Mouse (Mus musculus): ENCODE measurements around the gene Hydin. TPM values are rescaled to one million over a fixed set of nuclear protein-coding genes. Genes with fewer than 3 reads are reported as not detected.

Hydin gene
- under 1 TPM; 0.05 to 0.07 TPM for total RNA-seq (2021)
- long read RNA-seq, experiment 1 = 0 reads
- long read RNA-seq, experiment 2, partial matches to known transcripts = 0 of 1 reads
- long read RNA-seq, experiment 2, other reads (novel, unspliced or antisense) = 1 of 1 reads

DNA sequence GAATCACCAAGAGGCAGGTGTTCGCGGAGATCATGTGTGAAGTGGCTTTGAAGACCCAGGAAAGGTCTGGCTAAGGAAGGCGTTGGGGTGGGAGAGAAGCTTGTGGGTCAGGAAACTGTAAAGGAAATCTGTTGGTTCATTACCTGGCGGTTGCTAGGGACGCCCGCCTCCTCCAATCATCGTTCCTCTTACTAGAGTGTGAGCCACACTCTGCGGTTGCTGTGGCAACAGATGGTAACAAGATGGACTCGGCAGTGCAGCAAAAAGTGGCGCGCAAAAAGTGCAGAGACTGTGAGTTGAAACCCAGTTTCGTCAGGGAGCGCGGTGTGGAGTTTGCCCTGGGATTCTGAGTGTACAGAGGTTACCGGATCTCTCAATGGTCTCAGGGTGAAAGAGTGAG lies at the start of gene Hydin:
Hydin (plus strand) TSS at position 237 of the 400 bp plus-strand sequence.
- intact Hi-C loops (cut with DNase I) = no loop called here
- DNase-seq = no peak

DNA sequence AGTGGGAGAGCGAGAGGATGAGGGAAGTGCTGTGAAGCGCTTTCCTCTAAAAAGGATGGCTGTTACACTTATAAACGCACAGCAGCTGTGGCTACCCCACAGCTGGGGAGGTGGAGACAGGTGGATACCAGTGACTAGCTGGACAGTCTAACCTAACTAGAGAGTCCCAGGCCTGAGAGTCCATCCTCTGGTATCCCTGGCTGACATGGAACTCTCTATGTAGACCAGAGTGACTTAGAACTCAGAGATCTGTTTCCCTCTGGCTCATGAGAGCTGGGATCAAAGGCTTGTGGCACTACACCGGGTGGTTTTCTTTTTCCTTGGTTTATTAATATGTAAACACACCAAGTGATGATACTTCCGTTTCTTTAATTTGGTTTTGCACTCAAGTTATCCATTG lies 49.6 kb upstream of the Hydin start:
- intact Hi-C loops (cut with DNase I) = no loop called here

DNA sequence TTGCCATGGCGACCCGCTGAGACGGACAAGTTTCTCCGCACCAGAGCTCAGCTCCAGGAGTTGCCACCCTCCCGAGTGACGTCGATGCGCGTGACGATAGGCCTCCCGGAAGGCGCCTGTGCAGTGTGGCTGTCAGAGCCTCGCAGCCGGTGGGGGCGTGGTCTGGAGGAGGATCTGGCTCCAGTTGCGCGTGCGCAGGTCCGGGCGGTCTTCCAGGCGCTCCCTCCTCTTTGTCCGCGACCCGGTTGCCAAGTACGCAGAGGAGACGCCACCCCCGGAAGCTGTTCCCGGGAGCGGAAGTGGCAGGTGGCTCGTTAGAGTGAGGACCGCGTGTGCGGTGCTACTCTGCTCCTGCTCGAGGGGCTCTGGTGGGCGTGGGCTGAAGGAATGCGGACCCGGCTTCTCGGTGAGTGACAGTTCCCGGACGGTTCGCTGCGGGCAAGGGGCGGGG lies 49.1 kb upstream of the Hydin start:
- DNase-seq = peak; percentile 99
- intact Hi-C loops (cut with DNase I) = no loop called here

More for the DNA sequence above, 49.6 kb upstream of the Hydin start:
- no peak for DNase-seq

DNA sequence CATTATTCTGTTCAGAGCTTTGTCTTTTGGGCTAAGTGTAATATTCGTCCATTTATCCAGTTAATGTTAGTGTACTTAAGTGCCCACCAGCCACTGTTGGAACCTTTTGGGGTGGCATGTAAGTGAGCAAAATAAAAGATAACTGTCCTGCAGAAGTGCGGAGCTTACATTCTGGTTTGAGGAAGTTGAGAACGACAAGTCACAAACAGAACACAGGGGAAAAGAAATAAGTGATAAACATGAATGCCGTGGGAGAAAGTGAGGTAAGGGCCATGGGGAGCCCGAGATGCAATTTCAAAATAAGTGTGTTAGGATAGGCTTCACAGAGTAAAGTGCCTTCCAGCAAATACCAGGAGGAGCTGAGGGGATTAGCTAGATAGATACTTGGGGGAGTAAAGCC lies 48.3 kb upstream of the Hydin start:
- intact Hi-C loops (cut with DNase I) = no loop called here
- DNase-seq = no peak

DNA sequence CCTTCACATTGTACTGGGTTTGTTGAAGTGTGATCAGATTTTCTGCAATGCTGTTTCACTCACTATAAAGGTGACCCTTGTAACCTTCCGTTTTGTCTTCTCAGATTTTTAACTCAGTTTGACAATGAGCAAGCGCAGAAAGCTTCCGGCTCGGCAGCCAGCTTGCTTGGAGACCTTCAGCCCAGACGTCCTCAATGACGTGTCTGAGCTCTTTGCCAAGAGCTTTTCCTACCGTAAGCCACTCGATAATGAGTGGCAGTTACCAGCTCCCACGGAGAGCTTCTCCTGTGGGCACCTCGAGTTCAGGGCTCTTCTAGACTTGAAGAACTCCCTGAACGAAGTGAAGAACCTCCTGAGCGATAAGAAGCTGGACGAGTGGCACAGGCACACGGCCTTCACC lies 45.8 kb upstream of the Hydin start:
- intact Hi-C loops (cut with DNase I) = no loop called here
- no peak for DNase-seq

DNA sequence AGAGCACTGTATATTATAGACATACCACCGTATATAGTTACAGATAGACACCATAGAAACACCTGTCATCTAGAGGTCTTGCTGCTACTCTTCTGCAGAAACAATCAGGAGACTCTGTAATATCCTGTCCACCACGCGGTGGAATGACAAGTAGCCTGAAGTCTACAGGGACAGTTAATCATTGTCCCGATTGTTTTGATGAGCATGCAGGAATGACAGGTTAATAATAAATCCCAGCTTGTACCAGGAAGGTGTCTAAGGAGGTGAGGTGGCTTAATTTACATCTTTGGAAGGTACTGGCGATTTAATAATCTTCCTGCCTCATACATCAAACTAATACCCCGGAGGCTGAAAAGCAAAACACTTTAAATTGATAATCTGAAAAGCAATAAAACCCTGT lies 36.0 kb upstream of the Hydin start:
- intact Hi-C loops (cut with DNase I) = no loop called here
- no peak for DNase-seq

DNA sequence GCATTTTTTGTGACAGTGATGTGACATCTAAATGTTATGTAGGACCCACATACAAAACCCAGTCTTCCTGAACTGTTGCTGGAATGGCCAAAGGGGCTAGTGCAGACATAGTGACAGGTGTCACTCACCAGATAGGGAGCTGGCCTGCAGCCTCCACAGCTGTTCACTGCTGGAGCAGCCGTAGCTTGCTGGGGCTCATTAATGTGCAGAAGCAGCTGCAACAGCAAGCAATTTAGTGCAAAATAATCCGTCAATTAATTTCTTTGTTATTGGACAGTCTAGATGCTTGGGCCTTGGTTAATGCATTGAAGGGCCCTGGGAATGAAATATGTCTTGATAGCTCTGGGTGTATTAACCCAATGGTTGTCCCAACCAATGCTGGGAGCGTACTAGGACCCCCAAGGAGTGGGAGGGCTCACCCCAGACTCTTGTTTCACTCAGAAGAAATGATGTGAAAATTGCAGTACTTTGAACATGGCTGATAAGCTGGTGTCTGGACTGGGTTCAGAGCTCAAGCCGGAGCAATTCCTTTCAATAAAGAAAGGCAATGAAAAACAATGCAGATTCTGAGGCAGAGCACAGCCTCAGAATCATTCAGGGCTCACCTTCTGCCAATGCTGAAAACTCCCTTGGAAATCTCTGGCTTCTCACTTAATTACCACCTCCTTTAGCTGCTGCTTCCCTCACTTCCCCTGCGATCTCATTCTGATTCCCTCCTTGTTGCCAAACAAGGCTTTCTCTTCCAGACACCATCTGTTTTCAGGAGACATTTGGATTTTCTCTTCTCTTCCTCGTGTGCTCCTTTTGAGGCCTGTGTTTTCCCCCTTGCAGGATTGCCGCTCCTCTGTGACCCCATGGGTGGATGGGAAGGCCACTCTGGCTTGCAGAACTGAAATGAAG lies 24.2 kb upstream of the Hydin start:
- no peak for DNase-seq
- intact Hi-C loops (cut with DNase I) = no loop called here

DNA sequence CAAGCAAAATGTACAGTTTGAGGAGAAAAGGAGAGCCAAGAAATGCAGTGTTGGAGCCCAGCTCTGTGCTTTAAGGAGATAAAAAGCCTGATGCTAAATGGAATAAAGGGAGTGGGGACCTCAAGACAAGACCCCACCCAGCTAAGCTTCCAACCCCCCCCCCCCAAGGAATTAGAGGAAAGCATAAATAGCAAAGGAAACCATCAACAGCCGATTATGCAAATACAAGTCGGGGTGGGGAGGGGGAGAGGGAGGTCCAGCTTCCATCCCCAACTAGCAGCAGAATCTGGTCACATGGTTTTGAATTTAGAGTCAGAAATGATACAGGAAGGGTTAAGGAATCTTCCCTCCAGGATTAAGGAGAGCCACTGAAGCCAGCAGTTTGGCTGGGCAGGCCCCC lies 22.2 kb upstream of the Hydin start:
- intact Hi-C loops (cut with DNase I) = no loop called here
- DNase-seq = no peak

DNA sequence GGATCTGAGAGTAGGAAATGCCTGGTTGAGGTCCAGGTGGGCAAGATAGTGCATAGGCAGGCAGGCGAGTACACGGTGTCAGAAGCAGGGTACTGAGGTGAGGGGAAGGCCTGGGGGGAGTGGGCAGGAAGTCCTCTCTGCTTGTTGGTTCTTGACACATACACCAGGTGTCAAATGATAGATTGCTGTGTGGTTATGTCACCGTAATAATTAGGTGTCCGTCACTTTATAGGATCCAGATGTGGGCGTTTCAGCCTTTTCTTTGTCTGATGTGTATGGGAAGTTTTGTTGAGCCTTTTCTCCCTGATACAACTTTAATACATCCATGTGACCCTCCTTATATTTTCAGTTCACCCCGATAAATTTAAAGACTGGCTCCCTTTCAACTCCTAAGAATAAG lies 19.5 kb upstream of the Hydin start:
- DNase-seq = no peak
- intact Hi-C loops (cut with DNase I) = no loop called here

DNA sequence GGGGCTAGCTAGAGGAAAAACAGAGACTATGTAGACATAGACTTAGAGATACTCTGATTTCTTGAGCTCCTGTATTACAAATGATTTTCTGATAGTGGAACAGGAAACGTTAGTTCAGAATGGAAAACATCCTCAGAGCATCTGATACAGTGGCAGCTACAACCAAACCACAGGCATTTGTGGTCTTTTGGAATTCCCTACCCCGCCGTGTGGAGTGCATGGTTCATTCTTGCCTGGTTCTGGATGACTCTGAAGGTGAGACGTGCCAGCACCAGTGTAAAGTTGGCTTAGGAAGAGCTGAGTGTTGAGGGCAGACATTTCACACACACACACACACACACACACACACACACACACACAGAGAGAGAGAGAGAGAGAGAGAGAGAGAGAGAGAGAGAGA lies 12.8 kb upstream of the Hydin start:
- DNase-seq = no peak
- intact Hi-C loops (cut with DNase I) = no loop called here

DNA sequence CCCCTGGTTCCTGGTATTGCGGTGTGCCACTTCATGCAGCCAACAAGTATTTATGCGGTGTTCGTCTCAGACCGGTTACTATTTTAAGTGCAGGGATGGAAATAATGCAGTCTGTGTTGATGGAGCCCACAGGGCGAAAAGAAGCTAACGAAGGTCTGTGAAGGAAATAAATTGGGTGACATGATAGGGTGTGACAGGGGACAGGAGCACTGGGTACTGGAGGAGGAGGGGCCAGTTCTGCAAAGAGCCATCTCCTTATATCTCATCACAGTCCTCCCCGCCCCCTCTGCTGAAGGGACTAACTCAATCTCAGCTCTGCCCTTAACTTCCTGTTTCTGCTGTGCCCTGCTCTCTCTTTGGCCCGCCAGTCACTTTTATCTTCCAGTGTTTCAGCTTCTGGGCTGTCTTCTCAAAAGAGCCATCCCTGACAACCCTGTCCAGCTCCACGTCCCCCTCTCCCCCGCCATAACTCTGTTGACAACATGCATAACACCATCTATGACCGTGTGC lies 926 bp upstream of the Hydin start:
- no peak for DNase-seq
- intact Hi-C loops (cut with DNase I) = no loop called here

DNA sequence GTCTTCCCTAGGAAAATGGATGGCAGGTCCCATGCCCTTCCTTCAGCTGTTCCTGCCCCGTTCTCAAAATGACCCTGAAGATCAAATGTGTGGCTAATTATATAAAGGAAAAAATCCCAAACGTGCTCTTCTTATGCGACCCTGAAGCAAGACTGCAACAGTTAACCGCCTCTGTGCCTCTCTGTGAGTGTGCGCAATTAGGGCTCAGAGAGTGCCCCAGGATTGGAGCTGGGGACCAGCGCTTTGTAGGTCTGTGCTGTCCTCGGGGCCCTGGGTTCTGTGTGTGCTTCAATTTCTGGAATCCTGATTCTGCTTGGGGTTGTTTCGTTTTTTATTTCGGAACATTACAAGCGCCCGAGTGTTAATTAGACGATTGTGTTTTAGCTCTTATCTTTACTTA lies 491 bp downstream of the Hydin start:
- intact Hi-C loops (cut with DNase I) = no loop called here
- no peak for DNase-seq

DNA sequence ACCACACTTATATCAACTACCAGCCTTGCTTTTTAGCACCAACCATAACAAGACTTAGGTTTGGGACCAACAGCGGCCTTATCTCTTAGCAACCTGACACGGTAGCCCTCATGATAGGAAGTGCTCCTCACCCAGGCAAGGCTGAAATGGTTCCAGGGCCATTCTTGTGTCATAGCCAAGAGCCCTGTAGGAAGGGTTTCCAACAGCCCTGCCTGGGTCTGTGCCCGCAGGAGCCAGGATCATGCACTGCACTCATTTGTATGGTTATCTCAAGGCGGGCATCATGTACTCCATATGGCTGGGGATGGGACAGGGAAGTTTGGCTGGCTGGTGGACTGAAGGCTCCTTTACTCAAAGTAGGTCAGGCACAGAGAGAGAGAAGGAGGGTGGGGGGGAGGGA lies 3.9 kb downstream of the Hydin start:
- intact Hi-C loops (cut with DNase I) = no loop called here
- DNase-seq = no peak

DNA sequence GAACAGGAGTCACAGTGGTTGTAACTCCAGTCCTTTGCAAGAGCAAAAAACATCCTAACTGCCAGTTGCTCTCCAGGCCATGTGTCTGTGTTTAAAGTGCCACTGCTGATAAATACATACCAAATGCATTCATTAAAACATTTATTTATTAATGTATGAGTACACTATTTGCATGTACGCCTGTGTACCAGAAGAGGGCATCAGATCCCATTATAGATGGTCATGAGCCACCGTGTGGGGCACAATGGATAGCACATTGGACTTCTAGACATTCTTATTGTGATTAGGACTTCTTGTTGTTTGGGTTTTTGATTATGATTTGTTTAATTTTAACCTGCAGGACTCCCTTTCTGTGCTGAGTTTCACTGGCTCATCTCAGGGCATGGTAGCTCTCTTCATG lies 6.6 kb downstream of the Hydin start:
- intact Hi-C loops (cut with DNase I) = no loop called here
- no peak for DNase-seq

DNA sequence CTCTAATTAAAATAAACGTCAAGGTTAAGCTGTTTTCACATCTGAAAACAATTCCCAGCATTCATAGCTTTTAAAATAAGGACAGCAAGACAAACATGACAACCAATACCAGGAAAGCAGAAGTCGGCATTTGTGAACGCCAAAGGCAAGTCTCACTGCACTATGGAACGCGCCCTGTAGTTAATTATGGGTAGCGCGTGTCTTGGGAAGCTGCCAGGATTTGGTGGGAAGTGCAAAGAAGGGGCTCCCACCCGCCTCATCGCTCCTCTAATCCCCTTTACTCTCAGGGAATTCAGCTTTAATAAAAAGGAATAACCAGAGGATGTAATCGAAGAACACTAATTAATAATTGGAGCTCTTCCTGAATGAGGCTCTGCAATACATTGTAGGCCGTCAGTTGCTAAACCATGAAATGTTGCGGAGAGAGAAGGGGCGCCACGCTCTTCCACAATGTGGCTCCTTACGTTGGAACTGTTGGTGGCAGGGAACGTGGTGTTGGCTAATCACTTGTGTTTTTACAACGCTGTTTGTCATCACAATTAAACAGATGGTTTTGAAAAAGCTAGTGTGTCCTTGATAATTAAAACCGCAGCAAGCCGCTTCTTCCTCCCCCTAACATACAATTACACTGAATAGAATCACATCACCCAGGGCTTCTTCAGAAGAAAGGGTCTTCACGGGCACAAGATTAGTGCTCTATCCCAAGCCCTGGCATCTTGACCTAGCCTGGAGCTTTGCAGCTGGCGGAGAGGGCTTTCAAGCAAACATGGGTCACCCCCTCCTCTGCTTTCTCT lies 8.9 kb downstream of the Hydin start:
- DNase-seq = no peak
- intact Hi-C loops (cut with DNase I) = no loop called here

DNA sequence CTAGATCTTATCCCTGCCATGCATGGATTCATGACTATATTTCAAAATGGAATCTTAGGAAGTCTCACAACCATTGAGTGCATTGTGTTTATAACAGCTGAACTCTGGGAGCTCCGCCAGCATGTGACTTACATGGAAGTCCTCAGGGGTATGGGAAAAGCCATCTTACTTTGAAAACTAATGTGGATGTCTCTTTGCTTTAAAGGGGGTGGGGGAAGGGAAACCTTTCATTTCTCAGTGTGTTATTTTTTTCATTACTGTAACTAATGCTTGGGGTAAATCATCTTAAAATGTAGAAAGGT lies 9.4 kb downstream of the Hydin start:
- intact Hi-C loops (cut with DNase I) = no loop called here
- DNase-seq = no peak

DNA sequence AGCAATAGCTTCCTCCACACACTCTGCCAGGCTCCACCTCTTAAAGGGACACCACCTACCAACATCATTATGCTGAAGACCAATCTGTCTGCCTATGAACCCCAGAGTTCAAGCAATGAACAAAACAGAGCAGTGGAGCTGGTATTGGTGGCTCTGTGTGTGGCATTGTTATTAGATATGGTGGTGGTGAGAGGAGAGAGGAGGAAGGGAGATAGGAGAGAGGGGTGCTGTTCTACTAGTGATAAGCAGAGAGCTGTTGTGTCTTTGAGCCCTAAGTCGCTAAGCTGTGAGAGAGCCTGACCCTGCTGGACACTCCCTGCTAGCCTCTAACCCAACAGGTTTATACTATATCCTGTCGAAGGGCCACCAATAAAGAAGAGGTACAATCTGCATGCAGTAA lies 45.9 kb downstream of the Hydin start:
- DNase-seq = no peak
- intact Hi-C loops (cut with DNase I) = no loop called here

DNA sequence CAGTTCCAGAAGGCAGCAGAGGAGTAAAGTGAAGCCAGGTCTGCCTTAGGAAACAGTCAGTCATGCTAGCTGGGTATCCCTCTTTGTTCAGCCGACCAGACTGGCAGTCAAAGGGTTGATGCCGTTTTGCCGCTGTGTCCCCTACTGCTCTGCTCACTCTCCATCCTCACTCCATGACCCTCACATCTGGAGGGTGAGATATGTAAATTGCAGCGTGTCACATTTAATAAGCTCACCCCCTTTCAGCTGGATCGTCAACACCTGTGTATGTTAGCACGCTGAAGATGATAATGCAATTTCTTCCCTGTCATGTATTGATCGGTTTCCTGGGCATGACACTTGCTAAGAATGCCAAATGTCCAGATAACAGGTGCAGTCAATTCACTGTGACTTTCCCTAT lies 49.0 kb downstream of the Hydin start:
- intact Hi-C loops (cut with DNase I) = no loop called here
- no peak for DNase-seq

DNA sequence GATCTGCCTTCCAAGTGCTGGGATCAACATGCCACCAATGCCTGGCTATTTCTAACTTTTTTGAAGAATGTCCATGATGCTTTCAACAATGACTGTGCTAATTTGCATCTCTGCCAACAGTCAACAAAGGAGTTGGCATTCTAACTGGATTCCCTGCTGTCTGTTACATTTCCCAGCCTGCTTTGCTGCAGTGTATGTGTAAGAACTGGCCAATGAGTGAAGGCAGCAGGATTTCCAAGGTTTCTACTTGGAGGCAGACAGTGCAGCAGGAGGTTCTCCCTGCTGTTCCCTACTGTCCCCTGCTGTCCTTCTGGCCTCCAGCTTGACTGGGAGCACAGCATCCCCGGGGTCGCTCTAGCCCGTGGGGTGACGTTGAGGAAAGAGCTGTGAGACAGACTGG lies 52.8 kb downstream of the Hydin start:
- DNase-seq = no peak
- intact Hi-C loops (cut with DNase I) = no loop called here

DNA sequence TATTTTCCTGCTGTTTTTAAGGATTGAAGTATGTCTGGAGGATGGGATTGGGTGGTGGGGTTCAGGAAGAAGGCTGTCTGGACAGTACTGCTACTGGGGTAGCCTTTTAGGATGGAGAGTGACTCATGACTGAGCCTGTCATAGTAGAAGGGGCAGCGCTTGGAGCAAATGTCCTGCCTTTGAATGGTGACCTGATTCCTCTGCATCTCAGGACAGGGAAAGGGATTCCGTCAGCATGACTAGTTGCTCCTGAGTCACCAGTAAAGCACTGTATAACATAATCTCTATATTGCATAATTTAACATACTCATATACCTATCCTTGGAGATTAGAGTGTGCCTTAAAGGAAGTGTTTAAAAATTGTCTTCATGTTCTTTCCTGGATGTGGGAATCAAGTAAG lies 54.7 kb downstream of the Hydin start:
- intact Hi-C loops (cut with DNase I) = no loop called here
- DNase-seq = no peak

DNA sequence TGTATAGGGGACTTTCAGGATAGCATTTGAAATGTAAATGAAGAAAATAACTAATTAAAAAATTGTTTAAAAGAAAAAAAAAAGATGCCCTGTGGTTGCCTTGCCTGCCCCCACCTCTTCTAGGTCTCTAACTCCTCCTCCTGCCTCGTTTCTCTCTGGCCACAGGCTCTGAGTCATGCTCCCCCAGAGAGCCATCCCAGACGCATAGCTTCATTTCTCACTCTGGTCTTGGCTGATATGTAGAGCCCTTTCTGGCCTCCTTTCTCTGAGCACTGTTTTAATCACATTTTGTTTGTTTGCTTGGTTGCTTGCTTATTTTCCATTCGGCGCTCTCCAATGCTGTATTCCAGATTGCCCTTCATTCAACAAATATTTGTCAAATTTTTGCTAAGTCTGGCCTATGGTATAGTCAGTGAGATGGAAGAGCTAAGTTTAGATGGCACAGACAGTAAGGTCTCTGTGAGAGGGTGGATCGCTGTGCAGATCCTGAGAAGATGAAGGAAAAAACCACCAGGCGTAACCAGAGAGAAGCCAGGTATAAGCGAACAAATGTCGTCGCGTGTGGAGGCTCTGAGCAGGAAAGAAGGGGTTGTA lies 57.3 kb downstream of the Hydin start:
- DNase-seq = no peak
- intact Hi-C loops (cut with DNase I) = no loop called here

Measured in gastrocnemius, postnatal 36 days (tissue).